Mouse (Mus musculus) erythroblast, embryonic 14.5 days (primary cell): ENCODE data around the gene Gper1.

Experiments used
- GATA1 ChIP-seq: IDR thresholded peaks from 2 replicates; pipeline ENCODE4 v1.6.1; 2012; ENCODE audit warnings: low read length, inconsistent platforms, mixed read lengths
- TAL1 ChIP-seq: IDR thresholded peaks from 3 replicates; pipeline ENCODE4 v1.6.1; 2012; ENCODE audit warnings: low read length, inconsistent platforms, mixed read lengths

GRCm38 (mm10) chr5:139442428-139442827 lies 19.5 kb downstream of the Gper1 start:
- TF ChIP-seq GATA1 (no peak), TAL1 (no peak)
